Mouse (Mus musculus) thymus, adult 2 months (tissue): ENCODE data around the gene N4bp3. TPM values are rescaled to one million over a fixed set of nuclear protein-coding genes. Genes with fewer than 3 reads are reported as not detected.

Experiments used
- DNase-seq: peaks from one replicate; pipeline ENCODE4 v3.0.0; 2021
- H3K27ac ChIP-seq: fragments of 200-500 bp; 2 replicates; pipeline ENCODE4 v1.5.1; 2012; ENCODE audit warnings: low read length, control low read depth; ENCODE audit not compliant: control insufficient read depth, insufficient read depth
- H3K27me3 ChIP-seq: fragments of 200-500 bp; 2 replicates; pipeline ENCODE4 v1.6.1; 2012; ENCODE audit warnings: mild to moderate bottlenecking, low read length, moderate library complexity, mixed read lengths; ENCODE audit not compliant: control insufficient read depth, insufficient read depth
- H3K36me3 ChIP-seq: fragments of 200-500 bp; 2 replicates; pipeline ENCODE4 v1.6.1; 2012; ENCODE audit warnings: mild to moderate bottlenecking, low read length, moderate library complexity; ENCODE audit not compliant: control insufficient read depth, insufficient read depth
- H3K4me1 ChIP-seq: fragments of 200-500 bp; replicated peaks from 2 replicates; pipeline ENCODE4 v1.6.1; 2012; ENCODE audit warnings: low read length; ENCODE audit not compliant: control insufficient read depth, insufficient read depth
- H3K4me3 ChIP-seq: fragments of 200-500 bp; 2 replicates; pipeline ENCODE4 v1.5.1; 2012; ENCODE audit warnings: mild to moderate bottlenecking, low read length, control low read depth, moderate library complexity; ENCODE audit not compliant: control insufficient read depth, insufficient read depth
- CTCF ChIP-seq: fragments of 200-500 bp; IDR thresholded peaks from 2 replicates; pipeline ENCODE4 v1.5.1; 2012; ENCODE audit warnings: mild to moderate bottlenecking, control low read depth, low read length, moderate library complexity, borderline replicate concordance; ENCODE audit not compliant: control insufficient read depth, poor library complexity, insufficient read depth; ENCODE audit errors: extremely low read depth
- POLR2A ChIP-seq: fragments of 200-500 bp; IDR thresholded peaks from 2 replicates; pipeline ENCODE4 v1.6.1; 2012; ENCODE audit warnings: mild to moderate bottlenecking, low read length, control low read depth, moderate library complexity; ENCODE audit not compliant: control insufficient read depth, poor library complexity, insufficient read depth; ENCODE audit errors: extremely low read depth
- WGBS: fragments of 180-500 bp; shearing (Covaris S2); methylation state at CpG from one replicate; pipeline ENCODE4 v1.1.7; 2018; 5-methylcytosine and 5-hydroxymethylcytosine counted together
- polyA plus RNA-seq: library from polyadenylated mRNA; depleted of rRNA; stranded (reverse); fragments of >200 nt; gene quantifications from 2 replicates; pipeline ENCODE4 v1.2.3, GENCODE M21; 2012

Gene N4bp3
- polyA plus RNA-seq, 1 experiment, result 22.7 TPM

DNA sequence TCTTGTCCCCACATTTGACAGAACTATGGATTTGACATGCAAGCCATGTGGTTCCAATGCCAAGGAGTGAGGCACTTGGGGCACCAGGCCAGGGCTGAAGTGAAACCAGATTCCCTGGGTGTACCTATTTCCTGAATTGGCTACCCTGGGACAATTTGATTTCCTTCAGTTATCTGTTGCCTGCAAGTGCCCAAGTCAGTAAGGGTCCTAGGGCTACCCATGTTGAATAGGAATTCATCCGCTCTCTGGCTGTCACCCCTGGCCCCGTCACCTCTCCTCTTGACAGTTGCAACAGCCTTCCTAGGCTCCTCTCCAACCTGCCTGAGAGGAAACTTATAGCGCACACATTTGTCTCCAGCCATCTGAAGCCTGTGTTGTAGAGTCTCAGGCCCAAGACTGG lies 4.2 kb upstream of the N4bp3 start:
- peaks cover 24% of the 10 kb centered on the region for H3K4me1 ChIP-seq
- no peak overlapping the region for H3K27ac ChIP-seq
- DNase-seq, result no peak
- 97% methylated on average over 3 of the region's 3 CpGs for WGBS
- H3K36me3 ChIP-seq, result no peaks in the 10 kb centered on the region
- H3K4me3 ChIP-seq, result no peak overlapping the region
- no peak for TF ChIP-seq CTCF
- TF ChIP-seq POLR2A, result no peak
- H3K27me3 ChIP-seq, result no peaks in the 10 kb centered on the region

DNA sequence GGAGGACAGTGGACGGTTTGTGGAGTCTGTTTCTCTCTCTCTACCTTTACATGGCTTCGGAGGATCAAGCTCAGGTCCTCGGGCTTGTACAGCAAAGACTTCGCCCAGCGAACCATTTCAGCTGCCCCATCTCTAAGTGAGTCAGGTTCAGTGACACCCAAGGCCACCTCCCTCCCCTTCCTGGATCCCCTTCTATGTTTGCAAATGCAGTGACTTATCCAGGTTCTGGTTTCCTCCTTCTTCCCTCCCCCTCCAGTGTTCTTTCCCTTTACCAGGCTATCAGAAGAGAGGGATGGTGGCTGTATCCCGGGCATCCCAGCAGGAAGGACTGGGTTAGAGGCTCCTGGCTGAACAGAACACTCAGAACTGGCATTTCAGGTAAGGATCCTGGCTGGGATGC lies 3.1 kb upstream of the N4bp3 start:
- 94% methylated on average over 6 of the region's 6 CpGs for WGBS
- Histone ChIP-seq H3K4me3 (no peak overlapping the region), H3K36me3 (no peaks in the 10 kb centered on the region), H3K27ac (no peak overlapping the region), H3K4me1 (peaks cover 27% of the 10 kb centered on the region), H3K27me3 (no peaks in the 10 kb centered on the region)
- TF ChIP-seq POLR2A (no peak), CTCF (no peak)
- DNase-seq, result no peak

DNA sequence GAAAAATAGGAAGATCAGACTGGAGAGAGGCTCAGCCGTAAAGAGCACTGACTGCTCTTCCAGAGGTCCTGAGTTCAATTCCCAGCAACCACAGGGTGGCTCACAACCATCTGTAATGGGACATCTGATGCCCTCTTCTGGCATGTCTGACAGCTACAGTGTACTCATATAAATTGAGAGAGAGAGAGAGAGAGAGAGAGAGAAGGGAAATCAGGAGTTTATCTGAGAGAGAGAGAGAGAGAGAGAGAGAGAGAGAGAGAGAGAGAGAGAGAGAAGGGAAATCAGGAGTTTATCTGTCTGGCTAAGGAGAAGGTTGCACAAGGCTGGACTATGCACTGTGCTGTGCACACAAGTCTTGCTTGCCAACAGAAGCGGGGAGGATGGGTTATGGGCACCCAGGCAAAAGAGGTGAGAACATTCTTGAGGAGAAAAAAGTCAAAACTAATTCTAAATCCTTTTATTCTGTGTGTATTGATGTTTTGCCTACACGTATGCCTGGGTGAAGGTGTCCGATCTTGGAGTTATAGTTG lies 2.3 kb upstream of the N4bp3 start:
- Histone ChIP-seq H3K4me1 (peaks cover 26% of the 10 kb centered on the region), H3K36me3 (no peaks in the 10 kb centered on the region), H3K27ac (no peak overlapping the region), H3K27me3 (no peaks in the 10 kb centered on the region), H3K4me3 (no peak overlapping the region)
- 97% methylated on average over 4 of the region's 4 CpGs for WGBS
- TF ChIP-seq POLR2A (no peak), CTCF (no peak)
- no peak for DNase-seq

DNA sequence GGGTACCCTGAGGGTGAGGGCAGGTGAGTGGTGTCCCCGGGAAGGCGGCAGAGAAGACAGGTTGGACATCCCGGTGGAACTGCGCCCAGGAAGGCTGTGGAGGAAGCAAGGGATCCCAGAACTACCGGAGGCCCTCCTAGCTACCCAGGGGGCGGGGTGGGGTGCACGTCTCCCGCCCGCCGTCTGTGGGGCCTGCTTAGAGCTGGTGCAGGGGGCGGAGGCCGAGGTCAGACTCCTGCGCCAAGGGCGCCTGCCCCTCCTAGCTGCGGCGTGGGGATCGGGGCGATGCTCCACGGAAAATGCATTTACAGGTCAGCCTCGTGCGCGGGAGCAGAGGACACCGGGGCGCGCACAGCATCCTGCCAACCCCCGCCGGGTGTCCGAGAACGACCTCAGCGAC lies 381 bp downstream of the N4bp3 start:
- TF ChIP-seq POLR2A, result no peak
- TF ChIP-seq CTCF, result no peak
- Histone ChIP-seq H3K27me3 (no peaks in the 10 kb centered on the region), H3K4me1 (peaks cover 49% of the 10 kb centered on the region), H3K36me3 (no peaks in the 10 kb centered on the region), H3K27ac (no peak overlapping the region), H3K4me3 (peak overlapping the region; percentile 82)
- peak; percentile 60 for DNase-seq
- WGBS, result under 1% methylated on average over 30 of the region's 30 CpGs

DNA sequence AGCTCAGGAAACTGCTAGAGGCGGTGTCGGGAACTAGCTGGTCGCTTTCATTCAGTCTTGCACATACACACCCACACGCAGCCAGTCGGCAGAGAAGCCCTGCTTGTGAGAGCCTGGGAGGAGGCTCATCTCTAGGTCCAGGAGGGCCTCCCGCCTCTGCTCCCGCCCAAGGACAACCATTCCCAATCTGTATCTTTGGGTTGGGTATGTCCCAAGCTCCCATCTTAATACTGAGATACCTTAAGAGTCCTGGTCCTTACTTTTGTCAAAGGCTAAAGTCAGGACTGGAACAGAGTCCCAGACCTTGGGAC lies 798 bp downstream of the N4bp3 start:
- WGBS, result 2% methylated on average over 7 of the region's 7 CpGs
- TF ChIP-seq CTCF (no peak), POLR2A (no peak)
- no peaks in the 10 kb centered on the region for H3K36me3 ChIP-seq
- peak overlapping the region; percentile 82 for H3K4me3 ChIP-seq
- DNase-seq, result no peak
- H3K27ac ChIP-seq, result no peak overlapping the region
- no peaks in the 10 kb centered on the region for H3K27me3 ChIP-seq
- peaks cover 53% of the 10 kb centered on the region for H3K4me1 ChIP-seq

DNA sequence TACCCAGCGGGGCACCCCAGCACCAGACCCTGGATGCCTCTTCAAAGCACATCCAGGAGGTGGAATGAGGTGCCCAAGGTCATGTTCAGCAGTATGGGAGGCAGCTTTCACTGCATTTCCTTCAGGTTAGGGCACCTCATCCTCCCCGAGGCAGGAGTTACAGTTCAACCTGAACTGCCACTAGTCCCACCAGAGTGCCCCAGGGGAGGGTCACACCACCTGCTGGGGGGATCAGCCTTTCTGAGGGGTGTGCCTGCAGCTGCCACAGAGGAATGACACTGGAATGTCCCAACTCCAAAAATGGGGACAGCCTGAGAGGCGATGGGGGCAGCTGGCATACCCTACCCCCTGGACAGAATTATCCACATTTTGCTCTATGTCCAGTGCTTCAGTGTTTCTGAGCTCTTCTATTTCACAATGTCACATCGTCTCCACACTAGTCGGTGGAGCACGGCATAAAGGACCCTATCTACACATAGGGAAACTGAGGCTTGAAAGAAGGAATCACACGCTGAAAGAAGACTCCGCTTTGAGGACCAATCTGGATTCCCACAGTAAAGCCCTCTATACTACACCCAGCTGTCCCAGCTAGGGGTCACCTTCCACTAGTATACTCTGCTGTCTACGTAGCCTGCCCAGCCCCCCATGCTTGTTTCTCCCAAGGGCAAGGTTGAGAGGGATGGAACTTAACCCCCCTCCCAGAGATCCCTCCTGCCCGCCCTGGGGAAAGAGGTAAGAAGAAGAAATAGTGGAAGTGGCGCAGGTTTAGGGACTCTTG lies 1.3 kb downstream of the N4bp3 start:
- DNase-seq, result no peak
- no peaks in the 10 kb centered on the region for H3K27me3 ChIP-seq
- H3K4me3 ChIP-seq, result peak overlapping the region; percentile 82
- no peaks in the 10 kb centered on the region for H3K36me3 ChIP-seq
- H3K4me1 ChIP-seq, result peaks cover 58% of the 10 kb centered on the region
- 53% methylated on average over 11 of the region's 11 CpGs for WGBS
- H3K27ac ChIP-seq, result no peak overlapping the region
- TF ChIP-seq POLR2A (no peak), CTCF (no peak)

DNA sequence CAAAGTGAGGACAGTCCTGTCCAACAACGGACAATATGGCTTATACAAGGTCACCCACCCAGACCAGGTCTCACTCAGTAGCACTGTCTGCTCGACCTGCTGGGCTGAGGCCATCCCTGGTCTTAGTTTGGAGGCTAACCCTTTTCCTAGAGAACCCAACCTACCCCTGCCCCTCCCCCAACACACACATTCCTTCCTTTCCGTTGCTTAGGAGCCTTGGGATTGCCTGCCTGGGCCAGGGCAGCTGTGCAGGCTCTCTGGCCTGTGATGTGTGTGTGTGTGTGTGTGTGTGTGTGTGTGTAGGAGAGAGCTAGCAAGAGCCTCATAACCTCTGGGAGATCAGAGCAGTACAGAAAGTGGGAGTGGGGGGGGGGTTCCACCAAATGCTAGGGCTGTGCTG lies 2.1 kb downstream of the N4bp3 start:
- peaks cover 64% of the 10 kb centered on the region for H3K4me1 ChIP-seq
- DNase-seq, result no peak
- WGBS, result 89% methylated on average over 3 of the region's 3 CpGs
- H3K27ac ChIP-seq, result no peak overlapping the region
- TF ChIP-seq POLR2A (no peak), CTCF (no peak)
- H3K4me3 ChIP-seq, result no peak overlapping the region
- no peaks in the 10 kb centered on the region for H3K27me3 ChIP-seq
- no peaks in the 10 kb centered on the region for H3K36me3 ChIP-seq
